Mouse (Mus musculus) forebrain, embryonic 15.5 days (tissue): ENCODE results near the gene Olfr1393. TPM values are rescaled to one million over a fixed set of nuclear protein-coding genes. Genes with fewer than 3 reads are reported as not detected.
"Not testable (repeated sequence)": the region's sequence is repeated elsewhere in the genome, so short reads cannot be mapped to it uniquely, and the experiment has no call there.

Source experiments
- ATAC-seq: fragments of 200-750 bp; cut with Nextera tagmentation; replicated peaks from 2 replicates; pipeline ENCODE4 v1.8.0; 2017; ENCODE audit warnings: mild to moderate bottlenecking, moderate TSS enrichment, moderate library complexity
- H3K27ac ChIP-seq: fragments of 300-500 bp; sonication (generic); replicated peaks from 2 replicates; pipeline ENCODE4 v1.5.1; 2015; ENCODE audit warnings: mild to moderate bottlenecking, inconsistent platforms
- H3K27me3 ChIP-seq: fragments of 300-500 bp; sonication (generic); 2 replicates; pipeline ENCODE4 v1.6.1; 2015; ENCODE audit warnings: inconsistent platforms
- H3K36me3 ChIP-seq: fragments of 300-500 bp; sonication (generic); 2 replicates; pipeline ENCODE4 v1.6.1; 2015; ENCODE audit warnings: mild to moderate bottlenecking, inconsistent platforms
- H3K4me1 ChIP-seq: fragments of 300-500 bp; sonication (generic); 2 replicates; pipeline ENCODE4 v1.6.1; 2015; ENCODE audit warnings: inconsistent platforms
- H3K4me2 ChIP-seq: fragments of 300-500 bp; sonication (generic); replicated peaks from 2 replicates; pipeline ENCODE4 v1.6.1; 2015; ENCODE audit warnings: mild to moderate bottlenecking, inconsistent platforms
- H3K4me3 ChIP-seq: fragments of 300-500 bp; sonication (generic); 2 replicates; pipeline ENCODE4 v1.5.1; 2015; ENCODE audit warnings: mild to moderate bottlenecking, inconsistent platforms
- H3K9ac ChIP-seq: fragments of 300-500 bp; sonication (generic); replicated peaks from 2 replicates; pipeline ENCODE4 v1.6.1; 2015; ENCODE audit warnings: mild to moderate bottlenecking, inconsistent platforms
- H3K9me3 ChIP-seq: fragments of 300-500 bp; sonication (generic); 2 replicates; pipeline ENCODE4 v1.6.1; 2016; ENCODE audit warnings: inconsistent platforms
- WGBS: fragments of 180-500 bp; shearing (Covaris S2); methylation state at CpG from one replicate; pipeline ENCODE4 v1.1.7; 2015; ENCODE audit warnings: mixed read lengths; 5-methylcytosine and 5-hydroxymethylcytosine counted together
- polyA plus RNA-seq: library from polyadenylated mRNA; unstranded; fragments of >200 nt; fragmentation: Nextera tagmentation; extraction: Ambion mirVana; gene quantifications from 2 replicates; pipeline ENCODE4 v1.2.1, GENCODE M21; 2015

Olfr1393 gene
- polyA plus RNA-seq, 1 experiment from 2014 or later = not detected

DNA sequence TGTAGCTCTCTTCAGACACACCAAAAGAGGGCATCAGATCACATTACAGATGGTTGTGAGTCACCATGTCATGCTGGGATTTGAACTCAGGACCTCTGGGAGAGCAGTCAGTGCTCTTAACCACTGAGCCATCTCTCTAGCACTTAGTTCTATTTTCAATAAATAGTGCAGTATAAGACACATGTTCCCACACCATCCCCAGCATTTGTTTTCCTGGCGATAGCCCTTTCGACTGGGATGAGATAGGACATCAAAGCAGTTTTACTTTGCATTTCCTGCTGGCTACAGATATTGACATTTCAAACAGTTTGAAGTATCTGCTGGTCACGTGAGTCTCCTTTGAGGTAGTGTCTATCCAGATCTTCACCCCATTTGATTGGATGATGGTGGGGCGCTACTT lies 7.7 kb upstream of the Olfr1393 start:
- H3K9me3 ChIP-seq = no peaks in the 10 kb centered on the region
- no peak for ATAC-seq
- no peak overlapping the region for H3K4me2 ChIP-seq
- WGBS = 89% methylated on average over 4 of the region's 4 CpGs
- no peak overlapping the region for H3K4me3 ChIP-seq
- no peaks in the 10 kb centered on the region for H3K36me3 ChIP-seq
- H3K27ac ChIP-seq = no peak overlapping the region
- no peaks in the 10 kb centered on the region for H3K4me1 ChIP-seq
- H3K9ac ChIP-seq = no peak overlapping the region
- H3K27me3 ChIP-seq = no peaks in the 10 kb centered on the region

DNA sequence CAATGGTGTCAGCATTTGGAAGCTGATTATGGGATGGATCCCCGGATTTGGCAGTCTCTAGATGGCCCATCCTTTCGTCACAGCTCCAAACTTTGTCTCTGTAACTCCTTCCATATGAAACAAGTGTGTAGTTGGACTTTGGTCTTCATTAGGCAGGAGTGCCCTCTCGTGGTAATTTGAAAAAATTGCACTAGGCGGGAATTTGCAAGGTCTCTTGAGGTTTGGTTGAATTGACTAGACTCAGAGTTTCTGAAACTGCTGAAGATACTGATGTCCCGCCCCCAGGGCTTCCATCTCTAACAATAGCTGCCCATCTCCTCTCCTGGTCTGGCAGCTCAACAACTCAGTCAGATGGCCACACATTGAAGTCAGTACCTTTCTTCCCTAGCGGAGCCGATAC lies 6.8 kb upstream of the Olfr1393 start:
- 26% methylated on average over 7 of the region's 7 CpGs for WGBS
- H3K9ac ChIP-seq = no peak overlapping the region
- no peak overlapping the region for H3K4me3 ChIP-seq
- H3K27ac ChIP-seq = no peak overlapping the region
- no peaks in the 10 kb centered on the region for H3K4me1 ChIP-seq
- H3K9me3 ChIP-seq = no peaks in the 10 kb centered on the region
- H3K4me2 ChIP-seq = no peak overlapping the region
- no peaks in the 10 kb centered on the region for H3K36me3 ChIP-seq
- peak; percentile 32; the same call in 1 of the 2 replicates for ATAC-seq
- H3K27me3 ChIP-seq = no peaks in the 10 kb centered on the region

DNA sequence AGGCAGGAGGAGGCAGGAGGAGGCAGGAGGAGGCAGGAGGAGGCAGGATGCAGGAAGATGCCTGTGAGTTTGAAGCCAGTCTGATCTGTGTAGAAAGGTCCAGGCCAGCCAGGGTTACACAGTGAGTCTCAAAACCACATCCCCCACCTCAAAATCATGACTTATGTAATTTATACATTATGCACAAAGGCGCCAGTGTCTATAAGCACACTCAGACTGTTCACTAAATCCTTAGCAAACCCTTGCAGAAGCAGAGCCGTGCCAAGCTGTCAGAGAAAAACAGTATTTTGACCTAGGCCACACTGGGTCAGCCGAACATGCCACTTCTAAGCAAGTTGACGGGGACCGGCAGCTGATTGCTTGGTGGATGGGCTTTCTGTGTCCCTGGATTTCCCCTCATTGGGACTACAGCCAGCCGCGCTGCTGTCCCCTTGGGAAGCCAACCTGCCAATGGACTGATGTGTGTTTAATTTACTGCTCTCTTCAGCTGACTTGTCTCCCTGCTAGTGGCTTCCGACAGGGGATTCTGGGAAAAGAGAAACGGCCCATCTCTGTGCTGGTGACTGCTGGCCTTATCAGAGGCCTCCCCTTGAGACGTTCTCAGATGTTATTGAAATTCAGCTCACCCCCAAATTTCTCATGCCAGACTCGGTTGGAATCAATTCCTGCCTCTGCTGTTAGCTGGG lies 4.1 kb upstream of the Olfr1393 start:
- no peak overlapping the region for H3K9ac ChIP-seq
- 78% methylated on average over 11 of the region's 11 CpGs for WGBS

DNA sequence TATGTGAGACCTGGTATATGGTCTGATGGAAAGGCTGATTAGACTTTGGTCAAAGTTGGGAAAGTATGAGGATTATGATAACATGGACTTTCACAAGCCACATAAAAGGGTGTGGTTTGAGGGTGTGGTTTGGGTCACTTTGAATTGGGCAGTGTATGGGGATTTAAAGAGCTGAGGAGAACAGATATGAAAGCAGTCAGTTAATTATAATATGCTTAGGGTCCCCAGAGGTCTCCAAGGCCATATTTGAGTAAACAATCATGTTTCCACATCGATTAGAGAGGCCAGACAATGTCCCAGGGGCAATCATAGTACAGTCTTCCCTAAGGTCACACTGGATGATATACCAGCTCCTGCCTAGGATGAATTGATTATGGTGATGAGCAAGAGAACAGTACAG lies 6.9 kb downstream of the Olfr1393 start, which contains the start of gene Olfr1392:
Olfr1392 (plus strand) TSS at position 301 of the 400 bp plus-strand sequence.
- not testable (repeated sequence) for H3K4me1 ChIP-seq, H3K4me3 ChIP-seq, H3K36me3 ChIP-seq, H3K9me3 ChIP-seq, H3K4me2 ChIP-seq, H3K9ac ChIP-seq, H3K27me3 ChIP-seq, H3K27ac ChIP-seq, ATAC-seq
- WGBS = 88% methylated on average over 1 of the region's 1 CpGs

More for the DNA sequence above, 4.1 kb upstream of the Olfr1393 start:
- Histone ChIP-seq H3K4me3 (no peak overlapping the region), H3K4me2 (no peak overlapping the region), H3K36me3 (no peaks in the 10 kb centered on the region), H3K27me3 (no peaks in the 10 kb centered on the region), H3K27ac (no peak overlapping the region), H3K9me3 (no peaks in the 10 kb centered on the region), H3K4me1 (no peaks in the 10 kb centered on the region)
- ATAC-seq = no peak

DNA sequence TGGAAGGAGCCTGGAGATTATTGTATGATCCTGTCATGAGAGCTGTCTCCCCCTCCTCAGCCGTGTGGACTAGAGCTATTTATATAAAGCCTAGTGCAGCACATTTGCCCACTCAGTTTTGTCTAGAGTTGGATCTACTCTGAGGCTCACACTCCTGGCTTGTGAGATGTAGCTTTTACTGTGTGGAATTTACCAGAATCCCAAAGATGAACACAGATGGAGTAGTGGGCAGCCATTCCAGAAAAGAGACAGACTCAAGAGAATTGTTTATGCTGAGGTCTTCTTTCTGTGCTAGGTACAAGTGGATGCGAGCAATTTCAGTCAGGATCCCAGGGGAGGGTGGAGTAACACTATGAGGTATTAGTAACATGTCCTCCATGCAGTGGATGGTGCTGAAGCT lies 9.1 kb downstream of the Olfr1393 start:
- H3K27ac ChIP-seq = no peak overlapping the region
- H3K9me3 ChIP-seq = no peaks in the 10 kb centered on the region
- H3K4me3 ChIP-seq = no peak overlapping the region
- no peaks in the 10 kb centered on the region for H3K36me3 ChIP-seq
- ATAC-seq = no peak
- no peak overlapping the region for H3K9ac ChIP-seq
- H3K4me1 ChIP-seq = no peaks in the 10 kb centered on the region
- WGBS = 80% methylated on average over 2 of the region's 2 CpGs
- no peak overlapping the region for H3K4me2 ChIP-seq
- no peaks in the 10 kb centered on the region for H3K27me3 ChIP-seq

DNA sequence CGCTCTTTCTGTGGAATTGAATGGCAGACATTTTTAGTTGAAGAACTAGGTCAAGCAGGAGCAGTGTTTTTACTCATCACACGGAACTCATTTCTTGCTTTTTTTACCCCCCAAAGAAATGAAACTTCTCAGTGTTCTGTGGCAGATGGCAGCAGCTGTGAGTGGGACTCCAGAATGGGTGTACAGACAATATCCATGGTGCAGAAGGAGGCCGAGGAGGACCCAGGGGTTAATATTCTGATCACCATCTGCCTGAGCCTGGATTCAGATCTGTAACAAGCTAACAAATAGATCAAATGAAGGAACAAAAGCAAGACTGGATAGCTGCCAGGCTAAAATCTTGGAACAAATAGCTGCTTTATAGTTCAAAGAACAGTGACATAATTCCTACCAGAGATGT lies 14.7 kb downstream of the Olfr1393 start:
- Histone ChIP-seq H3K9me3 (no peaks in the 10 kb centered on the region), H3K27ac (no peak overlapping the region), H3K9ac (no peak overlapping the region), H3K4me1 (no peaks in the 10 kb centered on the region), H3K4me2 (no peak overlapping the region), H3K4me3 (no peak overlapping the region), H3K36me3 (no peaks in the 10 kb centered on the region), H3K27me3 (no peaks in the 10 kb centered on the region)
- no peak for ATAC-seq
- 40% methylated on average over 3 of the region's 3 CpGs for WGBS

DNA sequence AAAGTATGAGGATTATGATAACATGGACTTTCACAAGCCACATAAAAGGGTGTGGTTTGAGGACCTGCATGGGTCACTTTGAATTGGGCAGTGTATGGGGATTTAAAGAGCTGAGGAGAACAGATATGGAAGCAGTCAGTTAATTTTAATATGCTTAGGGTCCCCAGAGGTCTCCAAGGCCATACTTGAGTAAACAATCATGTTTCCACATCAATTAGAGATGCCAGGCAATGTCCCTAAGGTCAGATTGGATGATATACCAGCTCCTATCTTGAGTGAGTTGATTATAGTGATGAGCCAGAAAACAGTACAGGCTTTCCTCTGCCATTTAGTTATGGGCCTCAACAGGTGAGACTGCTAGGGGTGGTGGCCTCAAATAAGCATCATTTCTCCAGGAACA lies 26.3 kb downstream of the Olfr1393 start, which contains the start of gene Olfr10:
Olfr10 (plus strand) TSS at position 301 of the 400 bp plus-strand sequence.
- no peaks in the 10 kb centered on the region for H3K27me3 ChIP-seq

DNA sequence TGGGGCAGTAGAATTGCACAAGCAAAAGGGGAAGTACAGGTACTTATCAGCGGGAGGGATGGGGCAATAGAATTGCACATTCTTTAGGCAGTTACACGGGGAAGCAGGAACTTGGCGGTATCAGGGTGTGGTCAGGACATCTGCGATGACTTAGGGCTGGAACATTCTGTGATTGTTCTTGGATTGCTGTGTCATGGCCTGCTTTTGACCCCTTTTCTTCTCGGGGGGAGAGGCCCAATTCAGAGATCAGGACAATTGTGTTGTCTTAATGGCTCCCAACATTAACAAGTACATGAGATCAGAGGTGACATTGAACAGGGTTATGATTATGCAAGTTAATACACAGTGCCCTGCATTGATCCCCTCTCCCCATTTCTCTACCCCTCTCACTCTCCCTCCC lies 30.4 kb downstream of the Olfr1393 start:
- not testable (repeated sequence) for H3K4me3 ChIP-seq, H3K9ac ChIP-seq, H3K4me1 ChIP-seq, ATAC-seq, H3K36me3 ChIP-seq, H3K4me2 ChIP-seq, H3K9me3 ChIP-seq, H3K27me3 ChIP-seq, H3K27ac ChIP-seq
- 82% methylated on average over 5 of the region's 5 CpGs for WGBS

More for the DNA sequence above, 26.3 kb downstream of the Olfr1393 start, which contains the start of gene Olfr10:
- H3K4me2 ChIP-seq = no peak within 1 kb of the TSS
- H3K9ac ChIP-seq = no peak within 1 kb of the TSS
- H3K36me3 ChIP-seq = no peaks in the 10 kb centered on the region
- ATAC-seq = no peak
- no peak within 1 kb of the TSS for H3K27ac ChIP-seq
- H3K4me1 ChIP-seq = no peaks in the 10 kb centered on the region
- no peaks in the 10 kb centered on the region for H3K9me3 ChIP-seq
- no peak within 1 kb of the TSS for H3K4me3 ChIP-seq

DNA sequence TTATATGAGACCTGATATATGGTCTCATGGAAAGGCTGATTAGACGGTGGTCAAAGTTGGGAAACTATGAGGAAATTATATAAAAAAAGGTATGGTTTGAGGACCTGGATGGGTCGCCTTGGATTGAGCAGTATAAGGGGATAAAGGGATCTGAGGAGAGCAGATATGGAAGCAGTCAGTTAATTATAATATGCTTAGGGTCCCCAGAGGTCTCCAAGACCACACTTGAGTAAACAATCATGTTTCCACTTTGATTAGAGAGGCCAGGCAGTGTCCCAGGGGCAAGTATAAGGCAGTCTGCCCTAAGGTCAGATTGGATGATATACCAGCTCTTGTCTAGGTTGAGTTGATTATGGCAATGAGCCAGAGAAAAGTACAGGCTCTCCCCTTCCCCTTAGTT lies 44.3 kb downstream of the Olfr1393 start, which contains the start of gene Olfr1391:
Olfr1391 (plus strand) TSS at position 301 of the 400 bp plus-strand sequence.
- H3K4me1 ChIP-seq = no peaks in the 10 kb centered on the region
- no peaks in the 10 kb centered on the region for H3K9me3 ChIP-seq
- no peak for ATAC-seq
- no peak within 1 kb of the TSS for H3K9ac ChIP-seq
- no peak within 1 kb of the TSS for H3K4me3 ChIP-seq
- no peaks in the 10 kb centered on the region for H3K27me3 ChIP-seq
- 83% methylated on average over 2 of the region's 2 CpGs for WGBS
- H3K27ac ChIP-seq = no peak within 1 kb of the TSS
- H3K4me2 ChIP-seq = no peak within 1 kb of the TSS
- no peaks in the 10 kb centered on the region for H3K36me3 ChIP-seq

DNA sequence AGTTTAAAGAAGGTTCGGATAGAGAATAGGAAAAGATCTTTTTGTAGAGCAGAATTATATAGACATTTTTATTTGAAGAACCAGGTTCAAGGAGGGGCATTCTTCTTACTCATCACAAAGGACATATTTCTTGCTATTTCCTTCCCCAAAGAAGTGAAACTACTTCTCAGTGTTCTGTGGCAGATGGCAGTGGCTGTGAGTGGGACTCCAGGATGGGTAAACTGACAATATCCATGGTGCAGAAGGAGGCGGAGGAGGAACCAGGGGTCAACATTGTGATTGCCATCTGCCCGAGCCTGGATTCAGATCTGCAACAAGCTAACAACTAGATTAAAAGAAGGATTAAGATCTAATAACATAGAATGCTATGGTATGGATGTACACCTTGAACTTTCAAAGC lies 48.6 kb downstream of the Olfr1393 start:
- Histone ChIP-seq H3K36me3 (no peaks in the 10 kb centered on the region), H3K27me3 (no peaks in the 10 kb centered on the region), H3K4me1 (no peaks in the 10 kb centered on the region), H3K9ac (no peak overlapping the region), H3K4me2 (no peak overlapping the region), H3K27ac (no peak overlapping the region), H3K4me3 (no peak overlapping the region), H3K9me3 (no peaks in the 10 kb centered on the region)
- 92% methylated on average over 3 of the region's 3 CpGs for WGBS
- no peak for ATAC-seq

DNA sequence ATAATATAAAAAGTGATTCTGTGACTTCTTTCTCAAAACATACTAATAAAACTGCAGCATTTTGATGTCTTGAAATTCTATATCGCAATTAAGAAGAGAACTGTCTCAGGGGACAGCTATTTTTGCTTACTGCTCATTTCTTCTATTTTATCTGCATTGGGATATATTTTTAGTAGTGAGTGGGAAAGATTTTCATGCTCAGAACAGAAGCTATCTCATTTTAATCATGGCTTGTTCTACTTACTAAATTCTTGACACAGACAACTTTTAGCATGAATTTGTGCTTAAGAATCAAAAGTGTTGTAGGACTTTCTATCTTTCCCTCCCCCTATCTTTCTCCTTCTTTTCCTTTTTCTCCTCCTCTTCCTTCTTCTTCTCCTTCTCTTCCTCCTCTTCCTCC lies 51.6 kb downstream of the Olfr1393 start:
- H3K36me3 ChIP-seq = no peaks in the 10 kb centered on the region
- no peak overlapping the region for H3K9ac ChIP-seq
- no peaks in the 10 kb centered on the region for H3K27me3 ChIP-seq
- no peak overlapping the region for H3K4me2 ChIP-seq
- H3K9me3 ChIP-seq = no peaks in the 10 kb centered on the region
- no peaks in the 10 kb centered on the region for H3K4me1 ChIP-seq
- H3K4me3 ChIP-seq = no peak overlapping the region
- WGBS = 75% methylated on average over 1 of the region's 1 CpGs
- ATAC-seq = no peak
- H3K27ac ChIP-seq = no peak overlapping the region
